Mouse (Mus musculus): ENCODE results near the gene Colgalt1. TPM values are rescaled to one million over a fixed set of nuclear protein-coding genes. Genes with fewer than 3 reads are reported as not detected.

Colgalt1 gene
- polyA plus RNA-seq, 1 experiment: 59.8 TPM

DNA sequence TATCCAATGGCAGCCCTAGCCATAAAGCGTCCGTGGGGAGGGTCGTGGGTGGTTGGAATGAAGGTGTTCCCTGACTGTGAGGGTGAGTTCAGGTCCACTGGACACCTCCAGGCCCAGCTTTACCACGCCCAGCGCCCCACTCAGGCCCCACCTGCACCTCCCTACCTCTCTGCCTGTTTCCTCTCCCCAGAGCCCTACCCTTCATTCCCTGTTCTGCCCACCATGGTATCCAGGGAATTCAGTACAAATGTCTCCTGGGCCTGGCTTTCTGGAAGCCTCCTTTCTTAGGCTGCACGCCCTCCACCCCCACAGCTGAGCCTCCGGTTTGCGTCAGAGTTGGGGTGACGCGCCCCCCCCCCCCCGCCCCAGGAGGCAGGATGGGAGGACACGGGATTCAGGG lies 59.4 kb downstream of the Colgalt1 start:
- Histone ChIP-seq H3K4me1 (ENCODE audit: control insufficient read depth, insufficient read depth, insufficient read length, low read length) (peaks cover 21% of the 10 kb centered on the region), H3K27ac (ENCODE audit: insufficient read depth, low read depth, low read length) (no peak overlapping the region), H3K4me3 (ENCODE audit: low read depth, low read length) (peak overlapping the region; percentile 63; the same call in 1 of the 2 replicates), H3K27me3 (ENCODE audit: control insufficient read depth, insufficient read depth, low read length) (peaks cover 14% of the 10 kb centered on the region; the same call in 1 of the 2 replicates), H3K36me3 (ENCODE audit: control insufficient read depth, insufficient read depth, low read length) (no peaks in the 10 kb centered on the region)
- 16% methylated on average over 12 of the region's 12 CpGs for WGBS
- TF ChIP-seq POLR2A (IDR thresholded peaks at IDR 0.05; ENCODE audit: low read depth, low read length): no peak

DNA sequence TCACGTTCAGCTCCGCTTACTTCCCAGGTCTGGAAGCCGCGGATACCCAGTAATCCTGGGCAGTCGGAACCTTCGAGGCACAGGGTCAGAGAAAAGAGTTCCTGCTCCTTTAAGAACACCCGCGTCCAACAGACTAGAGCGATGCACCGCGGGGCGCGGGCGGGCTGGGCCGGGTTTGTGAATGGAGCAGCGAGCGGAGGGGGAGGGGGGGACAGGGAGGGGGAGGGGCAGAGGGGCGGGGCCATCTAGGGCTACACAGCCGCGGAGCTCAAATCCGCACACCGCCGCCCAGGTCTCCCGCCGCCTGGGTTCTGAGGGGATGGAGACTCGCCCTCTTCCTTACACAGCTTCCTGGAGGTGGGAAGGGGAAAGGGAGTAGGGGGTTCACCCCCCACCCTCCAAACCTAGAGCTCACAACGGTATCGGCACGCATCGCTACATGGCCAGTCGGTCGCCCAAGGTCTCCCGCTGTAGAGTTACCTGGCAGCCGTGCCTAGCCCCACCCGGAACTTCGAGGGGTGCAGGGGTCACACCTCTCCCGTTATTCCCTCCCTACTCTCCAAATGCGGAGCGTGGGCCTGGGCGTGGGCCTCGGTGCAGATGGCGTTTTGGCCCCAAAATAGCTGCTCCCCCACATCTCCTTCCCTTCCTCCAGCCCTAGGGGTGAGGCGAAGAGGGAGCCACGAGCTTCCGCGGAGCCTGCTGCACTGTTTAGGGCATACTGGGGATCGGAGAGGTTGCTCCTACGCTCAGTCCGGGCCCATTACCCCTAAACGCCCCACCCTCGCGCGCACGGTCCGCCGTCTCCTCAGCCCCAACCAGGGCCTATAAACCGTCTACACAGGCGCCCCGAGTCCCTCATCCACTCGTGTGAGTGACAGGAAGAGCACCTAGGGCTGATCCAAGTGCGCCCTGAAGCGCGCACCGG lies 60.1 kb downstream of the Colgalt1 start:
- peak overlapping the region; percentile 63 for H3K4me3 ChIP-seq (ENCODE audit: low read depth, low read length)
- no peak overlapping the region for H3K27ac ChIP-seq (ENCODE audit: insufficient read depth, low read depth, low read length)
- 1% methylated on average over 63 of the region's 64 CpGs for WGBS
- TF ChIP-seq POLR2A (IDR thresholded peaks at IDR 0.05; ENCODE audit: low read depth, low read length) (no peak), CTCF (IDR thresholded peaks at IDR 0.05; ENCODE audit: extremely low read depth, insufficient read length, insufficient replicate concordance, low read depth, low read length) (no peak)
- peaks cover 17% of the 10 kb centered on the region for H3K4me1 ChIP-seq (ENCODE audit: control insufficient read depth, insufficient read depth, insufficient read length, low read length)
- H3K36me3 ChIP-seq (ENCODE audit: control insufficient read depth, insufficient read depth, low read length): no peaks in the 10 kb centered on the region
- peaks cover 14% of the 10 kb centered on the region; the same call in 1 of the 2 replicates for H3K27me3 ChIP-seq (ENCODE audit: control insufficient read depth, insufficient read depth, low read length)

DNA sequence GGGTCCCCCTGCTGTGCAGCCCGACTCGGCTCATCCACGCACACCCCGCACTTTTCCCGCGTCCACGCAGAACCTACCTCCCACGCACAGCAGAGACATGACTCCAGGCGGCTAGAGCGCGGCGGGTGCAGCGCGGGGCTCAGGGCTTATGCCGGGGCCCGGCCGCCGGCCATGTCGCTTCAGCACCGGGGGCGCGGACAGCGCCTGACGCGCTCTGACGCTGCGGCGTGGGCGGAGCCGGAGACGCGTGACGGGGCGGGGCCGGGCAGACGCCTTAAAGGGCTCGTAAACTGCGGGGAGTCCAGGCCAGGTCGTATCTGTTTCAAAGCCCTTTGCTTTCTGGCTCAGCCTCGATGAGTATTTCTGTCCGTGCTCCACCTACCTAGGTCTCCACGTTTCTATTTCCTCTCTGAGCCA lies 60.8 kb downstream of the Colgalt1 start, which contains the start of gene Unc13a:
Gene Unc13a, minus strand, starts transcription at position 209 of the 417 bp plus-strand sequence.
- Histone ChIP-seq H3K4me3 (ENCODE audit: low read depth, low read length) (peak within 1 kb of the TSS; percentile 63), H3K36me3 (ENCODE audit: control insufficient read depth, insufficient read depth, low read length) (no peaks in the 10 kb centered on the region), H3K27me3 (ENCODE audit: control insufficient read depth, insufficient read depth, low read length) (0 out of 2 replicates have a peak, but pooled peaks cover 10% of the 10 kb centered on the region), H3K27ac (ENCODE audit: insufficient read depth, low read depth, low read length) (no peak within 1 kb of the TSS), H3K4me1 (ENCODE audit: control insufficient read depth, insufficient read depth, insufficient read length, low read length) (peaks cover 16% of the 10 kb centered on the region)
- WGBS: under 1% methylated on average over 42 of the region's 42 CpGs
- TF ChIP-seq CTCF (IDR thresholded peaks at IDR 0.05; ENCODE audit: extremely low read depth, insufficient read length, insufficient replicate concordance, low read depth, low read length) (no peak), POLR2A (IDR thresholded peaks at IDR 0.05; ENCODE audit: low read depth, low read length) (no peak)

DNA sequence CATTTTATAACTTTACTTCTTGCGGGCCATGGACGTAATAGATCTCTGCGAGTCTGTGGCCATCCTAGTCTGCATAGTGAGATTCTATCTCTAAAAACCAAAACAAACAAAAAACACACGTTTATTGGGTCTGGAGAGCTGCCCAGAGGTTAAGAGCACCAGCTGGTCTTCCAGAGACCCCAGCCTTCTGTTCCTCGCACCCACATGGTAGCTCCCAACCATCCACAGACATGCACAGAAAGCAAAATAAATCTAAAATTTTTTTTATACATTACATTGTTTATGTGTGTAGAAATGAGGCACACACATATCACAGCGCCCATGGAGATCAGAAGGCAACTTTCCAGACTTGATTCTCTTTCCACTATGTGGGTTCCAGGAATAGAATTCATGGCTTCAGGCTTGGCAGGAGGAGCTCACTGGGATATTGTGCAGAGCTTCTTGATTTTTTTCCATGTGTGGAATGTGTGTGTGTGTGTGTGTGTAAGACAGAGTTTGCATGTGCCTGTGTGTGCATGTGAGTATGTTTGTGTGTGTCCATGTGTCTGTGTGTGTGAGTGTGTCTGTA lies 61.5 kb downstream of the Colgalt1 start:
- TF ChIP-seq CTCF (IDR thresholded peaks at IDR 0.05; ENCODE audit: extremely low read depth, insufficient read length, insufficient replicate concordance, low read depth, low read length) (no peak), POLR2A (IDR thresholded peaks at IDR 0.05; ENCODE audit: low read depth, low read length) (no peak)

DNA sequence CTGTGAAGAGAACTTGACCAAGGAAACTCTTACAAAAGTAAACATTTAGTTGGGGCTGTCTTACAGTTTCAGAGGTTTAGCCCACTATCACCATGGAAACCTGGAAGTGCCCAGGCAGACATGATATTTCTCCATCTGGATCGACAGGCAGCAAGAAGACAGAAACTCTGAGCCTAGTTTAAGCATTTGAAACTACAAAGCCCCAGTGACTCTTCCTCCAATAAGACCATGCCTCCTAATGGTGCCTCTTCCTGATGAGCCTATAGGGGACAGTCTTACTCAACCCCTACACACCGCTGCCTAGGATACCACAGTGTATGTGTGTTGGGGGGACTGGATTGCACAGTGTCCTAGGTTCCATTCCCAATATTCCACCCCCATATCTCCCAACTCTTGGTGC lies 63.3 kb downstream of the Colgalt1 start:
- 69% methylated on average over 2 of the region's 2 CpGs for WGBS
- H3K4me3 ChIP-seq (ENCODE audit: low read depth, low read length): no peak overlapping the region
- TF ChIP-seq POLR2A (IDR thresholded peaks at IDR 0.05; ENCODE audit: low read depth, low read length): no peak
- no peak for TF ChIP-seq CTCF (IDR thresholded peaks at IDR 0.05; ENCODE audit: extremely low read depth, insufficient read length, insufficient replicate concordance, low read depth, low read length)
- H3K27ac ChIP-seq (ENCODE audit: insufficient read depth, low read depth, low read length): no peak overlapping the region
- H3K4me1 ChIP-seq (ENCODE audit: control insufficient read depth, insufficient read depth, insufficient read length, low read length): peaks cover 9% of the 10 kb centered on the region
- 0 out of 2 replicates have a peak, but pooled peaks cover 10% of the 10 kb centered on the region for H3K27me3 ChIP-seq (ENCODE audit: control insufficient read depth, insufficient read depth, low read length)
- no peaks in the 10 kb centered on the region for H3K36me3 ChIP-seq (ENCODE audit: control insufficient read depth, insufficient read depth, low read length)

More for the DNA sequence above, 61.5 kb downstream of the Colgalt1 start:
- Histone ChIP-seq H3K36me3 (ENCODE audit: control insufficient read depth, insufficient read depth, low read length) (no peaks in the 10 kb centered on the region), H3K4me1 (ENCODE audit: control insufficient read depth, insufficient read depth, insufficient read length, low read length) (peaks cover 17% of the 10 kb centered on the region), H3K27me3 (ENCODE audit: control insufficient read depth, insufficient read depth, low read length) (0 out of 2 replicates have a peak, but pooled peaks cover 10% of the 10 kb centered on the region), H3K27ac (ENCODE audit: insufficient read depth, low read depth, low read length) (no peak overlapping the region), H3K4me3 (ENCODE audit: low read depth, low read length) (no peak overlapping the region)
- 57% methylated on average over 6 of the region's 6 CpGs for WGBS

Other genes starting within 250 kb of the Colgalt1 start
- 63.7 and 101 TPM in 2 replicates for gene Use1, start 244.2 kb upstream of the Colgalt1 start, polyA plus RNA-seq (2012; rRNA removed)
- 19.7 and 70.3 TPM in 2 replicates for gene Ocel1, start 239.7 kb upstream of the Colgalt1 start, polyA plus RNA-seq (2012; rRNA removed)
- 233 and 448 TPM in 2 replicates for gene Nr2f6, start 229.0 kb upstream of the Colgalt1 start, polyA plus RNA-seq (2012; rRNA removed)
- 5.8 and 7.8 TPM in 2 replicates for gene Ushbp1, start 215.2 kb upstream of the Colgalt1 start, polyA plus RNA-seq (2012; rRNA removed)
- 64.5 and 119 TPM in 2 replicates for gene Babam1, start 214.1 kb upstream of the Colgalt1 start, polyA plus RNA-seq (2012; rRNA removed)
- gene Ankle1, start 205.0 kb upstream of the Colgalt1 start, polyA plus RNA-seq (2012; rRNA removed): 12.6 and 13.8 TPM in 2 replicates
- 17.4 and 26.5 TPM in 2 replicates for gene Abhd8, start 147.3 kb upstream of the Colgalt1 start, polyA plus RNA-seq (2012; rRNA removed)
- 170 and 172 TPM in 2 replicates for gene Mrpl34, start 146.0 kb upstream of the Colgalt1 start, polyA plus RNA-seq (2012; rRNA removed)
- 46.3 and 85.3 TPM in 2 replicates for gene Dda1, start 141.8 kb upstream of the Colgalt1 start, polyA plus RNA-seq (2012; rRNA removed)
- gene Ano8, start 125.0 kb upstream of the Colgalt1 start, polyA plus RNA-seq (2012; rRNA removed): 9.0 and 19.8 TPM in 2 replicates
- gene Gtpbp3, start 122.9 kb upstream of the Colgalt1 start, polyA plus RNA-seq (2012; rRNA removed): 18.6 and 25.8 TPM in 2 replicates
- 182 and 329 TPM in 2 replicates for gene Plvap, start 99.2 kb upstream of the Colgalt1 start, polyA plus RNA-seq (2012; rRNA removed)
- gene Ccdc194, start 85.3 kb upstream of the Colgalt1 start, polyA plus RNA-seq (2012; rRNA removed): not detected in 2 replicates
- gene Bst2, start 73.5 kb upstream of the Colgalt1 start, polyA plus RNA-seq (2012; rRNA removed): 126 and 242 TPM in 2 replicates
- 180 and 251 TPM in 2 replicates for gene Mvb12a, start 68.1 kb upstream of the Colgalt1 start, polyA plus RNA-seq (2012; rRNA removed)
- gene Tmem221, start 52.1 kb upstream of the Colgalt1 start, polyA plus RNA-seq (2012; rRNA removed): 0.62 and 3.3 TPM in 2 replicates
- not detected in 2 replicates for gene Nxnl1, start 44.4 kb upstream of the Colgalt1 start, polyA plus RNA-seq (2012; rRNA removed)
- gene Slc27a1, start 42.1 kb upstream of the Colgalt1 start, polyA plus RNA-seq (2012; rRNA removed): 28.6 and 29.6 TPM in 2 replicates
- gene Pgls, start 18.8 kb upstream of the Colgalt1 start, polyA plus RNA-seq (2012; rRNA removed): 174 and 266 TPM in 2 replicates
- gene Fam129c, start 13.3 kb upstream of the Colgalt1 start, polyA plus RNA-seq (2012; rRNA removed): 1.7 and 4.5 TPM in 2 replicates
- gene Unc13a, start 60.8 kb downstream of the Colgalt1 start, polyA plus RNA-seq (2012; rRNA removed): 1.6 TPM in 2 replicates
- gene Jak3, start 65.3 kb downstream of the Colgalt1 start, polyA plus RNA-seq (2012; rRNA removed): 14.3 and 20.3 TPM in 2 replicates
- 9.1 and 30.2 TPM in 2 replicates for gene Insl3, start 78.2 kb downstream of the Colgalt1 start, polyA plus RNA-seq (2012; rRNA removed)
- gene B3gnt3, start 90.8 kb downstream of the Colgalt1 start, polyA plus RNA-seq (2012; rRNA removed): 180 and 195 TPM in 2 replicates
- gene Fcho1, start 114.7 kb downstream of the Colgalt1 start, polyA plus RNA-seq (2012; rRNA removed): 11.9 and 20.1 TPM in 2 replicates

All from small intestine, adult 2 months (tissue).